Mouse (Mus musculus) forebrain, postnatal 0 days (tissue): Measurements from ENCODE around the gene Trpm5. TPM values are rescaled to one million over a fixed set of nuclear protein-coding genes. Genes with fewer than 3 reads are reported as not detected.

Experiments
- ATAC-seq: fragments of 200-750 bp; cut with Nextera tagmentation; 2 replicates; pipeline ENCODE4 v1.8.0; 2017; ENCODE audit warnings: mild to moderate bottlenecking, moderate library complexity
- DNase-seq: peaks from one replicate; pipeline ENCODE4 v3.0.0-alpha.2; 2015
- H3K27ac ChIP-seq: fragments of 300-500 bp; sonication (generic); 2 replicates; pipeline ENCODE4 v1.5.1; 2014; ENCODE audit warnings: low read depth, mild to moderate bottlenecking, antibody characterized with exemption, low read length, moderate library complexity, mixed read lengths
- H3K27me3 ChIP-seq: fragments of 300-500 bp; sonication (generic); 2 replicates; pipeline ENCODE4 v1.6.1; 2014; ENCODE audit warnings: mild to moderate bottlenecking, low read length, mixed read lengths; ENCODE audit not compliant: insufficient read depth
- H3K36me3 ChIP-seq: fragments of 300-500 bp; sonication (generic); 2 replicates; pipeline ENCODE4 v1.6.1; 2014; ENCODE audit warnings: mild to moderate bottlenecking, moderate library complexity; ENCODE audit not compliant: insufficient read depth
- H3K4me1 ChIP-seq: fragments of 300-500 bp; sonication (generic); 2 replicates; pipeline ENCODE4 v1.6.1; 2014; ENCODE audit warnings: antibody characterized with exemption; ENCODE audit not compliant: insufficient read depth
- H3K4me2 ChIP-seq: fragments of 300-500 bp; sonication (generic); 2 replicates; pipeline ENCODE4 v1.6.1; 2014; ENCODE audit warnings: low read depth, mild to moderate bottlenecking, moderate library complexity
- H3K4me3 ChIP-seq: fragments of 300-500 bp; sonication (generic); 2 replicates; pipeline ENCODE4 v1.5.1; 2014; ENCODE audit warnings: low read depth, low read length, mixed read lengths
- H3K9ac ChIP-seq: fragments of 300-500 bp; sonication (generic); 2 replicates; pipeline ENCODE4 v1.6.1; 2014; ENCODE audit warnings: mild to moderate bottlenecking
- H3K9me3 ChIP-seq: fragments of 300-500 bp; sonication (generic); 2 replicates; pipeline ENCODE4 v1.6.1; 2016; ENCODE audit warnings: low read length
- CTCF ChIP-seq: sonication (generic); IDR thresholded peaks from 2 replicates; pipeline ENCODE4 v1.5.1; 2016; ENCODE audit warnings: antibody characterized with exemption, control low read depth, low read depth
- WGBS: fragments of 180-500 bp; shearing (Covaris S2); extraction: QIAGEN DNeasy Blood & Tissue Kit; methylation state at CpG from one replicate; pipeline ENCODE4 v1.1.7; 2014; 5-methylcytosine and 5-hydroxymethylcytosine counted together
- polyA plus RNA-seq: library from polyadenylated mRNA; unstranded; fragments of >200 nt; fragmentation: Nextera tagmentation; extraction: Ambion mirVana; gene quantifications from 2 replicates; pipeline ENCODE4 v1.2.1, GENCODE M21; 2015
- total RNA-seq: library from RNA; depleted of rRNA; stranded (reverse); fragments of >200 nt; gene quantifications from 2 replicates; pipeline ENCODE4 v1.2.3, GENCODE M21; 2014

Trpm5 gene
- total and polyA plus RNA-seq, 2 experiments from 2014 or later: 1.1 to 1.3 TPM

GRCm38 (mm10) chr7:143055001-143055400, 39.4 kb downstream of the Trpm5 start:
- Histone ChIP-seq H3K4me1 (peaks cover 32% of the 10 kb centered on the region), H3K4me2 (peak overlapping the region; percentile 87), H3K36me3 (no peaks in the 10 kb centered on the region), H3K27me3 (no peaks in the 10 kb centered on the region), H3K9ac (peak overlapping the region; percentile 98), H3K9me3 (no peaks in the 10 kb centered on the region), H3K27ac (0 out of 2 replicates have a peak overlapping the region, but pooled peaks have one; percentile 15), H3K4me3 (no peak overlapping the region)
- no peak for TF ChIP-seq CTCF
- ATAC-seq (no peak), DNase-seq (no peak)
- 82% methylated on average over 3 of the region's 3 CpGs for WGBS

DNA sequence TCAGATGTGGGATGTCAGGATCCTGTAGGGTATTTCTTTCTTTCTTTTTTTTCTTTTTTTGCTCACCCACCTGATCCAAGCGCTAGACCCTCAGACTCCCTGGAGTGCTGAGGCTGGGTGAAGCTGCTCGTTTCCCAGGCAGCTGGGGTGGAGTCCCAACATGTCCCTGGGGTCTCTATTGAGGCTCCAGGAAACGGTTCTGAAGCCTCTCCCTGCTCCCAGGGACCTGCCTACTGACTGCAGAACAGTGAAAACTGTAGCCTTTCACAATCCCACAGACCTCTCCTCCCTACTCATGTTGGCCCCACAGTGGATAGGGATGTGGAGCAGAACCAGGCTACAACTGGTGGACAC, 39.9 kb downstream of the Trpm5 start:
- no peaks in the 10 kb centered on the region for H3K36me3 ChIP-seq
- no peak for ATAC-seq
- DNase-seq: no peak
- H3K27me3 ChIP-seq: no peaks in the 10 kb centered on the region
- H3K4me1 ChIP-seq: peaks cover 32% of the 10 kb centered on the region
- H3K9me3 ChIP-seq: no peaks in the 10 kb centered on the region
- H3K27ac ChIP-seq: no peak overlapping the region
- H3K4me2 ChIP-seq: peak overlapping the region; percentile 87
- TF ChIP-seq CTCF: no peak
- H3K9ac ChIP-seq: peak overlapping the region; percentile 98
- H3K4me3 ChIP-seq: peak overlapping the region; percentile 92; the same call in 1 of the 2 replicates
- WGBS: 51% methylated on average over 3 of the region's 3 CpGs

GRCm38 (mm10) chr7:143053961-143054611, 40.4 kb downstream of the Trpm5 start:
- Histone ChIP-seq H3K27ac (peak overlapping the region; percentile 90), H3K4me3 (peak overlapping the region; percentile 92), H3K4me2 (peak overlapping the region; percentile 87), H3K4me1 (peaks cover 30% of the 10 kb centered on the region), H3K9me3 (no peaks in the 10 kb centered on the region), H3K36me3 (no peaks in the 10 kb centered on the region), H3K27me3 (no peaks in the 10 kb centered on the region), H3K9ac (peak overlapping the region; percentile 98)
- ATAC-seq (no peak), DNase-seq (no peak)
- TF ChIP-seq CTCF: no peak
- WGBS: 58% methylated on average over 11 of the region's 11 CpGs

- Histone ChIP-seq H3K9ac (peak overlapping the region; percentile 98), H3K27ac (peak overlapping the region; percentile 90), H3K36me3 (no peaks in the 10 kb centered on the region), H3K9me3 (no peaks in the 10 kb centered on the region), H3K4me2 (peak overlapping the region; percentile 87), H3K4me3 (peak overlapping the region; percentile 92), H3K27me3 (no peaks in the 10 kb centered on the region), H3K4me1 (peaks cover 26% of the 10 kb centered on the region)
- 4% methylated on average over 45 of the region's 46 CpGs for WGBS
- peak; percentile 85 for DNase-seq
- peak; percentile 85 for ATAC-seq
- TF ChIP-seq CTCF: peak; percentile 59
Measured at GRCm38 (mm10) chr7:143053008-143053899, 41.2 kb downstream of the Trpm5 start.

DNA sequence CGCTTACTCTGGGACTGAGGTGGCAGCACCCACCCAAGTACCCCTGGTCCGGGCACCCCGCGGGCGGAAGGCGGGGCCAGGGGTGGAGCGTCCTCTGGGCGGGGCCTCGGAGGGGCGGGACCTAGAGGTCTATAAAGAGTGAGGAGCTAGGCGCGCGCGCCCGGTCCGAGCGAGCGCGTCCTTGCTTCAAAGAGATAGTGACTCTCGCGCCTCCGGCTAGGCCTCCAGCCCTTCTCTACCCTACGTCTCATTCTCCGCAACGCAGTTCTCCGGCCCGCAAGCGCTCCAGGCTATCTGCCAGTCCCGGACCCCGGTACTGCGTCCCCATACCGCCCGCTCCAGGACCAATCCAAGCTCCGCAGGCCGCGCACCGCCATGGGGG, 41.8 kb downstream of the Trpm5 start, which contains the start of gene Cd81:
Gene Cd81, plus strand, starts transcription at position 114 of the 382 bp plus-strand sequence.
- DNase-seq (peak; percentile 81), ATAC-seq (peak; percentile 75)
- H3K4me3 ChIP-seq: peak within 1 kb of the TSS; percentile 92
- peak within 1 kb of the TSS; percentile 90 for H3K27ac ChIP-seq
- H3K9me3 ChIP-seq: no peaks in the 10 kb centered on the region
- H3K4me2 ChIP-seq: peak within 1 kb of the TSS; percentile 87
- peaks cover 26% of the 10 kb centered on the region for H3K4me1 ChIP-seq
- no peaks in the 10 kb centered on the region for H3K36me3 ChIP-seq
- no peak for TF ChIP-seq CTCF
- WGBS: under 1% methylated on average over 35 of the region's 37 CpGs
- H3K27me3 ChIP-seq: no peaks in the 10 kb centered on the region
- H3K9ac ChIP-seq: peak within 1 kb of the TSS; percentile 98

GRCm38 (mm10) chr7:143051316-143051715, 43.1 kb downstream of the Trpm5 start:
- WGBS: 76% methylated on average over 2 of the region's 2 CpGs

More at GRCm38 (mm10) chr7:143051316-143051715, 43.1 kb downstream of the Trpm5 start:
- ATAC-seq (no peak), DNase-seq (no peak)
- Histone ChIP-seq H3K36me3 (no peaks in the 10 kb centered on the region), H3K4me2 (no peak overlapping the region), H3K9me3 (no peaks in the 10 kb centered on the region), H3K27ac (no peak overlapping the region), H3K4me1 (peaks cover 26% of the 10 kb centered on the region), H3K9ac (no peak overlapping the region), H3K27me3 (no peaks in the 10 kb centered on the region), H3K4me3 (no peak overlapping the region)
- no peak for TF ChIP-seq CTCF
